Mouse (Mus musculus) neural tube, embryonic 14.5 days (tissue): ENCODE data around the gene Rcc2. TPM values are rescaled to one million over a fixed set of nuclear protein-coding genes. Genes with fewer than 3 reads are reported as not detected.
A peak's percentile ranks its signal among the peaks of the same experiment; 100 is the strongest.

Source experiments
- ATAC-seq: fragments of 200-750 bp; cut with Nextera tagmentation; 2 replicates; pipeline ENCODE4 v1.8.0; 2017; ENCODE audit warnings: low read depth, mild to moderate bottlenecking, moderate TSS enrichment, moderate library complexity
- H3K27ac ChIP-seq: fragments of 300-500 bp; sonication (generic); 2 replicates; pipeline ENCODE4 v1.5.1; 2014; ENCODE audit warnings: low read depth, mild to moderate bottlenecking, control low read depth, low read length, moderate library complexity, mixed read lengths
- H3K27me3 ChIP-seq: fragments of 300-500 bp; sonication (generic); 2 replicates; pipeline ENCODE4 v1.6.1; 2014; ENCODE audit warnings: low read length; ENCODE audit not compliant: control insufficient read depth, insufficient read depth
- H3K36me3 ChIP-seq: fragments of 300-500 bp; sonication (generic); 2 replicates; pipeline ENCODE4 v1.6.1; 2014; ENCODE audit warnings: low read length, mixed read lengths; ENCODE audit not compliant: control insufficient read depth, insufficient read depth
- H3K4me1 ChIP-seq: fragments of 300-500 bp; sonication (generic); 2 replicates; pipeline ENCODE4 v1.6.1; 2014; ENCODE audit warnings: low read length; ENCODE audit not compliant: control insufficient read depth, insufficient read depth
- H3K4me2 ChIP-seq: fragments of 300-500 bp; sonication (generic); 2 replicates; pipeline ENCODE4 v1.6.1; 2014; ENCODE audit warnings: mild to moderate bottlenecking, low read depth, low read length, control low read depth
- H3K4me3 ChIP-seq: fragments of 300-500 bp; sonication (generic); 2 replicates; pipeline ENCODE4 v1.5.1; 2014; ENCODE audit warnings: low read depth, low read length, control low read depth, mixed read lengths
- H3K9ac ChIP-seq: fragments of 300-500 bp; sonication (generic); replicated peaks from 2 replicates; pipeline ENCODE4 v1.6.1; 2014; ENCODE audit warnings: low read depth, mild to moderate bottlenecking, control low read depth, low read length, mixed read lengths
- H3K9me3 ChIP-seq: fragments of 300-500 bp; sonication (generic); 2 replicates; pipeline ENCODE4 v1.6.1; 2016; ENCODE audit warnings: low read length; ENCODE audit not compliant: control insufficient read depth
- WGBS: fragments of 180-500 bp; shearing (Covaris S2); extraction: QIAGEN DNeasy Blood & Tissue Kit; methylation state at CpG from one replicate; pipeline ENCODE4 v1.1.7; 2014; 5-methylcytosine and 5-hydroxymethylcytosine counted together
- polyA plus RNA-seq: library from polyadenylated mRNA; unstranded; fragments of >200 nt; fragmentation: Nextera tagmentation; extraction: Ambion mirVana; gene quantifications from 2 replicates; pipeline ENCODE4 v1.2.1, GENCODE M21; 2014

Rcc2 gene
- polyA plus RNA-seq, 1 experiment from 2014 or later: 9.2 TPM

DNA sequence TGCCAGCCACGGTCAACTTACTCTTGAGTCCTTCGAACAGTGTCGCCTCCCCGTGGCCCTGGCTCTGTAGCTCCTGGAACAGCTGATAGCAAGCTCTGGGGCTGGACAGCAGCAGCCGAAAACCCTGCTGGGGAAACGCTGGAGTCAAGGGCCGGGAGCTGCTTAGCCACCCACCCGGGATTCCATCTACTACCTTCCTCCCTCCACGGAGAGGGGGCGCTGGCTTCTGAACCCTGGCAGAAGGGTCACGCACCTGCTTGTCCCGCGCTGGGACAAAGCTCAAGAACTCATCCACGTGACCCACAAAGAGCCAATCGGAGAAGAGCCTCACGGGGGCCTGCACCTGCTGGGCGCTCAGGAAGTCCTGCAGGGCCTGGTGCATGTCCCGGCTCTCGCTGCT lies 50.0 kb downstream of the Rcc2 start:
- no peak for ATAC-seq
- no peak overlapping the region for H3K4me3 ChIP-seq
- H3K27me3 ChIP-seq: no peaks in the 10 kb centered on the region
- H3K9me3 ChIP-seq: no peaks in the 10 kb centered on the region
- H3K4me2 ChIP-seq: peak overlapping the region; percentile 28
- no peak overlapping the region for H3K27ac ChIP-seq
- H3K36me3 ChIP-seq: no peaks in the 10 kb centered on the region
- H3K4me1 ChIP-seq: no peaks in the 10 kb centered on the region
- H3K9ac ChIP-seq: no peak overlapping the region
- 3% methylated on average over 19 of the region's 19 CpGs for WGBS

DNA sequence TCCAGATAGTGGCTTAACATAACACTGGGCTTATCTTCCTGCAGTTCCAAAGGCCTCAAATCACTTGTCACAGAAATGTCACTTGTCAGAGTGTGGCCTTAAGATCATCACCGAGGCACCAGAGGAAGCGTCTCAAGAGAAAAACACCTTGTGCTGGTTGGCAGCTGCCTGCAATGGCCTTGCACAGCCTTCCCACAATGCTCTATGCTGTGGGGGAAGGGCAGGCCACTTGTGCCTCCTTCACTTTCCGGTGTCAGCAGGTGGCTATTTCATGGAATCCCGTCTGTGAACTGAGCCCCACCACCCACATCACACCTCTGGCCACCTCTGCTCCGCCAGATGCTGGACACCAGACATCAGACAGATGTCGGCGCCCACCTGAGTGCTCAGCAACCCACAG lies 53.0 kb downstream of the Rcc2 start:
- no peak for ATAC-seq
- no peak overlapping the region for H3K9ac ChIP-seq

DNA sequence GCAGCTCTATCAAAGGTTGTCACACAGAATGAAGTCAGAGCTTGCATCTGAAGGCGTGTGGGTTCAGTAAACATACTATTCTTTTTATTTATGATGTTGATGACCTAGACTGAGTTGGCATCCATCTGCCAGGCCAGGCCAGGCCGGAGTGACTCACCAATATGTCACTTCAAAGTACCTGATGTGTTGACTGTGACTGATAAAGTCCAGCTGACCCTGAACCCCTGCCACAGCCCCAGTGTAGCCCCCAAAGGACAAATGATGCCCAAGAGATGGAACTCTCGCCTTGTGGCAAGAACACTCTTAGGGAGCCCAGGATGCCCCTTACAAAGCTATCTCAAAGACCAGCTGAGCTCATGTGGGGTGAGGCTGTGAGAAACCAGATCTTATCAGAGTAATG lies 55.5 kb downstream of the Rcc2 start:
- no peaks in the 10 kb centered on the region for H3K9me3 ChIP-seq
- 90% methylated on average over 3 of the region's 3 CpGs for WGBS
- no peak overlapping the region for H3K9ac ChIP-seq
- H3K4me3 ChIP-seq: no peak overlapping the region
- no peak overlapping the region for H3K4me2 ChIP-seq
- no peak overlapping the region for H3K27ac ChIP-seq
- H3K4me1 ChIP-seq: no peaks in the 10 kb centered on the region
- no peaks in the 10 kb centered on the region for H3K27me3 ChIP-seq
- no peak for ATAC-seq
- no peaks in the 10 kb centered on the region for H3K36me3 ChIP-seq

More for the DNA sequence above, 53.0 kb downstream of the Rcc2 start:
- H3K4me3 ChIP-seq: no peak overlapping the region
- H3K27ac ChIP-seq: no peak overlapping the region
- H3K36me3 ChIP-seq: no peaks in the 10 kb centered on the region
- no peaks in the 10 kb centered on the region for H3K4me1 ChIP-seq
- 74% methylated on average over 7 of the region's 7 CpGs for WGBS
- no peaks in the 10 kb centered on the region for H3K27me3 ChIP-seq
- no peak overlapping the region for H3K4me2 ChIP-seq
- H3K9me3 ChIP-seq: no peaks in the 10 kb centered on the region

DNA sequence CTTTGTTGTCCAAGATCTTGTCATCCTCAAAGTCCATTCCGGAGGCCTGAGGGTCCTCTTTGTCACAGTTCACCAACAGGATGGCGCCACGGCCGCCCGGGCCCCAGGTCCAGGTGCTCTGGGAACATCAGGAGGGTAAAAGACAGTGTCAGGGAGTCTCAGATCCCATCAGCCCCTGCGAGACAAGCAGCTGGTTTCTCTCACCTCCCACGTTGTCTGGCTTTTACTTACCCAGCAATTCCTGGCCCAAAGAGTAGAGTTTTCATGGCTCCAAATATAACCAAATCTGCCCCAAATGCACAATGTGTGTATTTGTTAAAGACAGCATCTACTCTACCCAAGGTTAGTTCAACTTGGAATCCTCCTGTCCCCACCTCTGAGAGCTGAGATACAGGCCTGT lies 61.3 kb downstream of the Rcc2 start:
- Histone ChIP-seq H3K9ac (no peak overlapping the region), H3K9me3 (no peaks in the 10 kb centered on the region), H3K36me3 (no peaks in the 10 kb centered on the region), H3K4me2 (no peak overlapping the region), H3K27ac (no peak overlapping the region), H3K4me1 (no peaks in the 10 kb centered on the region), H3K27me3 (no peaks in the 10 kb centered on the region), H3K4me3 (no peak overlapping the region)
- no peak for ATAC-seq
- WGBS: 91% methylated on average over 7 of the region's 7 CpGs

DNA sequence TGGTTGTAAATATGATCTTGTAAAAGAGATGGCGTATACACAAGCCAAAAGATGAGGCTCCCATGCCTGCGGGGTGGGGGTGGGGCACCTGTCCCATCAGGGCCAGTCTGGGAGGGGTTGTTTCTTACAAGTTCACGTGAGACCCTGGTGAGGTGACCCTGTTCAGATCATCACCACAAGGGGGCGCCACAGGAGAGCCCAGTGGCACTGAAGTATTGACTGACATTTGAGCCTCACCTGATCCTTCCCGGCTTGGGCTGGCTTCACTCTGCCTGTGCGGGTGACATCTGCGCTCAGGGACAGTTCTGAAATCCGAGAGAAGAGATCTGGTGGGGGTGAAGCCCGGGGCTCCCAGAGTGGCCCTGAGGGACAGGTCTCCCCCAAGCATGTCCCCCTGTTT lies 62.8 kb downstream of the Rcc2 start:
- H3K9ac ChIP-seq: no peak overlapping the region
- no peaks in the 10 kb centered on the region for H3K4me1 ChIP-seq
- H3K27ac ChIP-seq: no peak overlapping the region
- no peak overlapping the region for H3K4me3 ChIP-seq
- no peaks in the 10 kb centered on the region for H3K36me3 ChIP-seq
- no peak overlapping the region for H3K4me2 ChIP-seq
- no peak for ATAC-seq
- no peaks in the 10 kb centered on the region for H3K9me3 ChIP-seq
- no peaks in the 10 kb centered on the region for H3K27me3 ChIP-seq
- WGBS: 18% methylated on average over 9 of the region's 9 CpGs

DNA sequence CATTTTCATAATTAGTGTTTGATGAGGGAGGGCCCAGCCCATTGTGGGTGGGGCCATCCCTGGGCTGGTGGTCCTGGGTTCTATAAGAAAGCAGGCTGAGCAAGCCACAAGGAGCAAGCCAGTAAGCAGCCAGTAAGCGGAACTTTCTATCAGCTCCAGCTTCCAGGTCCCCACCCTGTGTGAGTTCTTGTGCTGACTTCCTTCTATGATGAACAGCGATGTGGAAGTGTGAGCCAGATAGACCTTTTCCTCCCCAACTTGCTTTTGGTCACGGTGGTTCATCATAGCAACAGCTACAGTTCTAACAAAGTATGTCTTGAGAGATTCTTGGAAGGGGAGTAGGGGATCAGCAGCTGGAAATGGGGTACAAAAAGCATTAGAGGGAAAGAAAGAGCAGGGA lies 65.6 kb downstream of the Rcc2 start:
- ATAC-seq: no peak
- 90% methylated on average over 3 of the region's 3 CpGs for WGBS
- Histone ChIP-seq H3K9ac (no peak overlapping the region), H3K27me3 (no peaks in the 10 kb centered on the region), H3K4me2 (no peak overlapping the region), H3K36me3 (no peaks in the 10 kb centered on the region), H3K27ac (no peak overlapping the region), H3K4me3 (no peak overlapping the region), H3K4me1 (no peaks in the 10 kb centered on the region), H3K9me3 (no peaks in the 10 kb centered on the region)

DNA sequence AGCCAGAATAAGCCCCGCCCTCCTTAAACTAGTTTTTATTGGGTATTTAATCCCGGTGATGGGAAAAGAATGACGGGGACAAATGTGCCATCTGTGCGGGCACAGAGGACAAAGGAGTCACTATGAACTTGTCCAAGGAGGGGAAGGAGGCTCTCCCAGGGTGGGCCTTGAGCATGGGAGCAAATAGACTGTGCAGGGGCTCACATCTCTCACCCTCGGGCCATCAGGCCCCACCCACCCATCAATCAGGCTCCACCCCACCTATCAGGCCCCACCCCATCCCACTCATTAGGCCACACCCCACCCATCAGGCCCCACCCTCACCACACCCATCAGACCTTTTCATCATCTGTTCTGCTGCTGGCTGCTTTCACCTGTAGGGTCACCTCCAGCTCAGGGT lies 68.6 kb downstream of the Rcc2 start:
- H3K4me3 ChIP-seq: no peak overlapping the region
- WGBS: 64% methylated on average over 5 of the region's 5 CpGs
- no peaks in the 10 kb centered on the region for H3K4me1 ChIP-seq
- no peak for ATAC-seq
- no peaks in the 10 kb centered on the region for H3K36me3 ChIP-seq
- H3K27ac ChIP-seq: no peak overlapping the region
- no peak overlapping the region for H3K9ac ChIP-seq
- H3K27me3 ChIP-seq: no peaks in the 10 kb centered on the region
- no peaks in the 10 kb centered on the region for H3K9me3 ChIP-seq
- H3K4me2 ChIP-seq: no peak overlapping the region

DNA sequence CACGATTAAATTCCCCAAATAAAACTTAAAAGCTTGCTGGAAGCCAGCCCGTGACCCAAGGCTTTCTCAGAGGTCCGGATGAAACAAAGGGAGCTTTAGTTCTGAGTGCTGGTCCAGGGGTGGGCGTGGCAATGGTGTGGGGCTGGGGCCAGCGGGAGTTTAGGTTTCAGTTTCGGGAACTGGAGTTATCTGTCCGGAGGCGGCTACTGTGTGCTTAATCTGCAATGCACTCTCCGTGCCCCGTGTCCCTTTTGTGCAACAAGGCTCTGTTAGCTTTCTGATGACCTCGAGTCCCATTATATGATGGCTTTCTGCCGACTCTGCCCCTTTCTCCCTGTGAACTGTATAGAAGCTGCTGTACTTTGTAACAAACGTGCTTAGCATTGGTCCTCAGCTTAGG lies 70.1 kb downstream of the Rcc2 start:
- no peaks in the 10 kb centered on the region for H3K36me3 ChIP-seq
- 9% methylated on average over 13 of the region's 13 CpGs for WGBS
- no peaks in the 10 kb centered on the region for H3K9me3 ChIP-seq
- H3K4me1 ChIP-seq: no peaks in the 10 kb centered on the region
- no peak for ATAC-seq
- H3K4me3 ChIP-seq: no peak overlapping the region
- no peak overlapping the region for H3K9ac ChIP-seq
- no peaks in the 10 kb centered on the region for H3K27me3 ChIP-seq
- peak overlapping the region; percentile 24; the same call in 1 of the 2 replicates for H3K4me2 ChIP-seq
- no peak overlapping the region for H3K27ac ChIP-seq

DNA sequence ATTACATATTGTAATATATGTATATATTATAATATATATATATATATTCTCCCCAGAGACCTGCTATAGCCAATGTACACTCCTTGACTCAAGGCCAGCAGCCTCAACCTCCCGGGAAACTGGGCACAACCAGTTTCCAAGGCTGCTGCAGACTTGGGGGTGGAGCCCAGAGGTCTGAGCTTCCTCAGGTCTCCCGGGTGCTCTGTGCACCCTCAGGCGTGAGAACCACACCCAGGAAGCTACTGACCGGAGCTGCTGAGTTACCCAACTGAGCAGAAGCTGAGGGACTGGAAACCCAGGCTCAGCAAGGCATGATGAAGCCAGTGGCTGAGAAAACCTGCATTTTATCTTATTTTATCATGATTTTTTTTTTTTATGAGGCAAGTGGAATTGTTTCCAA lies 70.8 kb downstream of the Rcc2 start:
- no peaks in the 10 kb centered on the region for H3K4me1 ChIP-seq
- no peak for ATAC-seq
- no peaks in the 10 kb centered on the region for H3K9me3 ChIP-seq
- H3K27me3 ChIP-seq: no peaks in the 10 kb centered on the region
- H3K4me2 ChIP-seq: no peak overlapping the region
- WGBS: 40% methylated on average over 4 of the region's 4 CpGs
- no peak overlapping the region for H3K4me3 ChIP-seq
- no peak overlapping the region for H3K9ac ChIP-seq
- no peak overlapping the region for H3K27ac ChIP-seq
- no peaks in the 10 kb centered on the region for H3K36me3 ChIP-seq
